Mouse (Mus musculus): Measurements from ENCODE around the gene Alg5. TPM values are rescaled to one million over a fixed set of nuclear protein-coding genes. Genes with fewer than 3 reads are reported as not detected.
"Not testable (repeated sequence)": the region's sequence is repeated elsewhere in the genome, so short reads cannot be mapped to it uniquely, and the experiment has no call there.

The Alg5 gene
- polyA plus RNA-seq, 1 experiment from 2014 or later: 55.5 TPM

DNA sequence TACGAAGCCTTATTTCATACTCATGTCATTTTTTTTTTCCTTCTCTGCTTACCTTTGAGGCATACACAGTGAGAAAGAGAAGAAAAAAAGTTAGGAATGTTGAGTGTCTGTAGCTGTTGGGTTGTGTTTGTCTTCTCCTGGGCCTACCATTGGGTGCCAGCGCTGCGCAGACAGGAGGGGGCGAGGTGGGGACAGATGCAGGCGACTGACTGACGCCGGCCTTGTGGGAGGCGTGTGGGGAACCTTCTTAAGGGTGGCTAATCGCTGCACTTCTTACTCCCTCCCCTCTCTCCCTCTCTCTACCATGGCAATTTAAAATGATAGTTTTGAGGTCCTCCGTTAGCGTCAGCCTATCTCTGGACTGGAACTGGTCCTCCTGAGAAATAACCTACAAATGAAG is 20.7 kb downstream of the Alg5 start:
- Histone ChIP-seq H3K27ac (replicated peaks; ENCODE audit: low read depth, low read length) (no peak overlapping the region), H3K4me1 (ENCODE audit: control insufficient read depth, insufficient read depth, low read length) (peaks cover 13% of the 10 kb centered on the region; the same call in 1 of the 2 replicates), H3K36me3 (ENCODE audit: control insufficient read depth, insufficient read depth, low read length) (peaks cover 5% of the 10 kb centered on the region), H3K9me3 (ENCODE audit: control insufficient read depth, low read length) (no peaks in the 10 kb centered on the region), H3K4me3 (replicated peaks; ENCODE audit: low read depth, low read length) (peak overlapping the region; percentile 57), H3K9ac (replicated peaks; ENCODE audit: low read length) (peak overlapping the region; percentile 67; the same call in 1 of the 2 replicates), H3K4me2 (ENCODE audit: low read length) (peak overlapping the region; percentile 100), H3K27me3 (ENCODE audit: control insufficient read depth, insufficient read depth, low read length) (peaks cover 8% of the 10 kb centered on the region; the same call in 1 of the 2 replicates)
- WGBS: 1% methylated on average over 11 of the region's 11 CpGs
- no peak for ATAC-seq (ENCODE audit: low FRiP score, low TSS enrichment)
- DNase-seq: peak; percentile 24

- no peak overlapping the region for H3K27ac ChIP-seq (replicated peaks; ENCODE audit: low read depth, low read length)
- DNase-seq (no peak), ATAC-seq (ENCODE audit: low FRiP score, low TSS enrichment) (no peak)
- peaks cover 8% of the 10 kb centered on the region; the same call in 1 of the 2 replicates for H3K27me3 ChIP-seq (ENCODE audit: control insufficient read depth, insufficient read depth, low read length)
- peaks cover 13% of the 10 kb centered on the region; the same call in 1 of the 2 replicates for H3K4me1 ChIP-seq (ENCODE audit: control insufficient read depth, insufficient read depth, low read length)
- no peaks in the 10 kb centered on the region for H3K36me3 ChIP-seq (ENCODE audit: control insufficient read depth, insufficient read depth, low read length)
- no peak overlapping the region for H3K9ac ChIP-seq (replicated peaks; ENCODE audit: low read length)
- WGBS: 82% methylated on average over 8 of the region's 8 CpGs
- H3K4me3 ChIP-seq (replicated peaks; ENCODE audit: low read depth, low read length): no peak overlapping the region
- no peak overlapping the region for H3K4me2 ChIP-seq (ENCODE audit: low read length)
- H3K9me3 ChIP-seq (ENCODE audit: control insufficient read depth, low read length): no peaks in the 10 kb centered on the region
These were observed 22.1 kb downstream of the Alg5 start for GRCm38 (mm10) chr3:54757446-54757845.

- Histone ChIP-seq H3K4me3 (replicated peaks; ENCODE audit: low read depth, low read length) (no peak overlapping the region), H3K4me1 (ENCODE audit: control insufficient read depth, insufficient read depth, low read length) (peaks cover 13% of the 10 kb centered on the region; the same call in 1 of the 2 replicates), H3K36me3 (ENCODE audit: control insufficient read depth, insufficient read depth, low read length) (no peaks in the 10 kb centered on the region), H3K4me2 (ENCODE audit: low read length) (no peak overlapping the region), H3K9me3 (ENCODE audit: control insufficient read depth, low read length) (no peaks in the 10 kb centered on the region), H3K27me3 (ENCODE audit: control insufficient read depth, insufficient read depth, low read length) (peaks cover 8% of the 10 kb centered on the region; the same call in 1 of the 2 replicates), H3K9ac (replicated peaks; ENCODE audit: low read length) (no peak overlapping the region), H3K27ac (replicated peaks; ENCODE audit: low read depth, low read length) (no peak overlapping the region)
- 81% methylated on average over 9 of the region's 9 CpGs for WGBS
- ATAC-seq (ENCODE audit: low FRiP score, low TSS enrichment) (no peak), DNase-seq (no peak)
These were observed 23.9 kb downstream of the Alg5 start for GRCm38 (mm10) chr3:54759211-54759610.

DNA sequence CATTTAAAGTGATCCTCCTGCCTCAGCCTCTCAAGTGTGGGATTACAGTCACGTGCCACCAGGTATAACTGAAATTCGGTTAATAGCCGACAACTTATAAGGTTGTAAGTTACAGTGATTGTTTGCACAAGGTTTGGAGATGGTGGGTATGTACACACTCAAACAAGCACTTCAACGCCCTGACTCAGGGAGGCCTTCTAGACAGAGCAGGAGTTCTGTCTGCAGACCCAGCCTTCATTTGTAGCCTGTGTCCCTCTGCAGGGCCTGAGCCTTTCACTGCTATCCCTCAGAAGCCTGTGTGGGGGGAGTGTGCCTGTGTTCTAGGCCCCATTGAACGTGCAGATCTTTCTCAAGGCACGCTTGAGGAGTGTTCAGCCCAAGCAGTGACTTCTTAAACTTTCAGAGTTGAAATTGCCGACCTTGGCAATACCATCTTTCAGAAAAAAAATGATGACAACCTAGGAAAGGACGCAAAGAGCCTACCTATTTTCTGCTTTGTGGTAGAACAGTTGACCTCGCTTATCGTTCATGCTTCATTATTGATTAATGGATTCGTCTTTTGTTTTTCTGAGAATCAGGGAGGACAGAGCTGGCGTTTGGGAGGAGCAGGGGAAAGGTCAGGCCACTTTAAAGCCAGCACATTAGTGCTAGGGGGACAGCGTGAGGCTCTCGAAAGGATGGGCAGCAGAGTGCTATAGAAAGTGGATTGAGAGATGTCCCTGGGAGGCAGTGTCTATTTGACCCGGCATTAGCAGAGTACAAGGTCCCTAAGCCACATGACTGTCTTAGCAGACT is 25.2 kb downstream of the Alg5 start:
- DNase-seq (no peak), ATAC-seq (ENCODE audit: low FRiP score, low TSS enrichment) (no peak)
- 52% methylated on average over 15 of the region's 15 CpGs for WGBS
- Histone ChIP-seq H3K4me3 (replicated peaks; ENCODE audit: low read depth, low read length) (no peak overlapping the region), H3K9me3 (ENCODE audit: control insufficient read depth, low read length) (no peaks in the 10 kb centered on the region), H3K4me1 (ENCODE audit: control insufficient read depth, insufficient read depth, low read length) (peaks cover 7% of the 10 kb centered on the region; the same call in 1 of the 2 replicates), H3K27me3 (ENCODE audit: control insufficient read depth, insufficient read depth, low read length) (peaks cover 5% of the 10 kb centered on the region; the same call in 1 of the 2 replicates), H3K4me2 (ENCODE audit: low read length) (no peak overlapping the region), H3K9ac (replicated peaks; ENCODE audit: low read length) (no peak overlapping the region), H3K27ac (replicated peaks; ENCODE audit: low read depth, low read length) (no peak overlapping the region), H3K36me3 (ENCODE audit: control insufficient read depth, insufficient read depth, low read length) (no peaks in the 10 kb centered on the region)

GRCm38 (mm10) chr3:54761258-54761657 is 25.9 kb downstream of the Alg5 start:
- H3K4me2 ChIP-seq (ENCODE audit: low read length): no peak overlapping the region
- H3K9me3 ChIP-seq (ENCODE audit: control insufficient read depth, low read length): no peaks in the 10 kb centered on the region
- ATAC-seq (ENCODE audit: low FRiP score, low TSS enrichment) (no peak), DNase-seq (no peak)
- H3K9ac ChIP-seq (replicated peaks; ENCODE audit: low read length): no peak overlapping the region
- H3K27ac ChIP-seq (replicated peaks; ENCODE audit: low read depth, low read length): no peak overlapping the region
- H3K4me1 ChIP-seq (ENCODE audit: control insufficient read depth, insufficient read depth, low read length): no peaks in the 10 kb centered on the region
- WGBS: 84% methylated on average over 1 of the region's 1 CpGs
- H3K27me3 ChIP-seq (ENCODE audit: control insufficient read depth, insufficient read depth, low read length): peaks cover 5% of the 10 kb centered on the region; the same call in 1 of the 2 replicates
- no peak overlapping the region for H3K4me3 ChIP-seq (replicated peaks; ENCODE audit: low read depth, low read length)
- H3K36me3 ChIP-seq (ENCODE audit: control insufficient read depth, insufficient read depth, low read length): no peaks in the 10 kb centered on the region

- Histone ChIP-seq H3K36me3 (ENCODE audit: control insufficient read depth, insufficient read depth, low read length) (no peaks in the 10 kb centered on the region), H3K9me3 (ENCODE audit: control insufficient read depth, low read length) (no peaks in the 10 kb centered on the region), H3K4me2 (ENCODE audit: low read length) (peak overlapping the region; percentile 36), H3K4me1 (ENCODE audit: control insufficient read depth, insufficient read depth, low read length) (no peaks in the 10 kb centered on the region), H3K4me3 (replicated peaks; ENCODE audit: low read depth, low read length) (peak overlapping the region; percentile 19; the same call in 1 of the 2 replicates), H3K9ac (replicated peaks; ENCODE audit: low read length) (no peak overlapping the region; the same call in 1 of the 2 replicates), H3K27me3 (ENCODE audit: control insufficient read depth, insufficient read depth, low read length) (no peaks in the 10 kb centered on the region), H3K27ac (replicated peaks; ENCODE audit: low read depth, low read length) (no peak overlapping the region)
- WGBS: 55% methylated on average over 18 of the region's 18 CpGs
- ATAC-seq (ENCODE audit: low FRiP score, low TSS enrichment) (peak; percentile 48; the same call in 1 of the 2 replicates), DNase-seq (peak; percentile 53)
These were observed 29.1 kb downstream of the Alg5 start for GRCm38 (mm10) chr3:54764418-54764817.

GRCm38 (mm10) chr3:54765521-54765920 is 30.2 kb downstream of the Alg5 start:
- H3K4me1 ChIP-seq (ENCODE audit: control insufficient read depth, insufficient read depth, low read length): not testable (repeated sequence)

GRCm38 (mm10) chr3:54766034-54766433 is 30.7 kb downstream of the Alg5 start:
- Histone ChIP-seq H3K36me3 (ENCODE audit: control insufficient read depth, insufficient read depth, low read length) (no peaks in the 10 kb centered on the region), H3K4me2 (ENCODE audit: low read length) (no peak overlapping the region), H3K27ac (replicated peaks; ENCODE audit: low read depth, low read length) (no peak overlapping the region), H3K9ac (replicated peaks; ENCODE audit: low read length) (no peak overlapping the region), H3K4me3 (replicated peaks; ENCODE audit: low read depth, low read length) (no peak overlapping the region), H3K27me3 (ENCODE audit: control insufficient read depth, insufficient read depth, low read length) (no peaks in the 10 kb centered on the region), H3K9me3 (ENCODE audit: control insufficient read depth, low read length) (no peaks in the 10 kb centered on the region), H3K4me1 (ENCODE audit: control insufficient read depth, insufficient read depth, low read length) (no peaks in the 10 kb centered on the region)
- DNase-seq (no peak), ATAC-seq (ENCODE audit: low FRiP score, low TSS enrichment) (no peak)
- 79% methylated on average over 14 of the region's 14 CpGs for WGBS

More at GRCm38 (mm10) chr3:54765521-54765920, 30.2 kb downstream of the Alg5 start:
- H3K27ac ChIP-seq (replicated peaks; ENCODE audit: low read depth, low read length); H3K36me3 ChIP-seq (ENCODE audit: control insufficient read depth, insufficient read depth, low read length); ATAC-seq (ENCODE audit: low FRiP score, low TSS enrichment); H3K4me3 ChIP-seq (replicated peaks; ENCODE audit: low read depth, low read length); H3K9ac ChIP-seq (replicated peaks; ENCODE audit: low read length); H3K9me3 ChIP-seq (ENCODE audit: control insufficient read depth, low read length); DNase-seq; H3K4me2 ChIP-seq (ENCODE audit: low read length); H3K27me3 ChIP-seq (ENCODE audit: control insufficient read depth, insufficient read depth, low read length): not testable (repeated sequence)
- WGBS: 89% methylated on average over 6 of the region's 6 CpGs

- Histone ChIP-seq H3K27me3 (ENCODE audit: control insufficient read depth, insufficient read depth, low read length) (no peaks in the 10 kb centered on the region), H3K4me3 (replicated peaks; ENCODE audit: low read depth, low read length) (no peak overlapping the region), H3K9ac (replicated peaks; ENCODE audit: low read length) (no peak overlapping the region), H3K36me3 (ENCODE audit: control insufficient read depth, insufficient read depth, low read length) (no peaks in the 10 kb centered on the region), H3K27ac (replicated peaks; ENCODE audit: low read depth, low read length) (no peak overlapping the region), H3K4me2 (ENCODE audit: low read length) (no peak overlapping the region), H3K9me3 (ENCODE audit: control insufficient read depth, low read length) (no peaks in the 10 kb centered on the region), H3K4me1 (ENCODE audit: control insufficient read depth, insufficient read depth, low read length) (no peaks in the 10 kb centered on the region)
- no peak for DNase-seq
- WGBS: 88% methylated on average over 5 of the region's 5 CpGs
- no peak for ATAC-seq (ENCODE audit: low FRiP score, low TSS enrichment)
These were observed 31.5 kb downstream of the Alg5 start for GRCm38 (mm10) chr3:54766811-54767210.
